Mouse (Mus musculus) ES-Bruce4 (cell line): ENCODE data around the gene Tenm2.

Experiments
- CTCF ChIP-seq: IDR thresholded peaks from one replicate; pipeline ENCODE4 v1.8.1; 2011; ENCODE audit warnings: low read depth, low read length
- EP300 ChIP-seq: IDR thresholded peaks from 2 replicates; pipeline ENCODE4 v1.6.1; 2011; ENCODE audit warnings: low read depth, low read length; ENCODE audit not compliant: insufficient read depth

- TF ChIP-seq CTCF (no peak), EP300 (no peak)
Measured at GRCm38 (mm10) chr11:36000585-36001281, 1235.0 kb downstream of the Tenm2 start.
